Mouse (Mus musculus): ENCODE results near the gene Mcat.

Gene Mcat

GRCm38 (mm10) chr15:83576651-83577050 is 13.1 kb upstream of the Mcat start:
- CTCF ChIA-PET, result no interaction called here

GRCm38 (mm10) chr15:83575543-83575942 is 12.0 kb upstream of the Mcat start:
- CTCF ChIA-PET, result no interaction called here

- CTCF ChIA-PET, result interaction anchor here (0.5 kb wide), 1 partner anchor 130 kb away, joined by 6 read pairs; no protein-coding TSS in a partner anchor
Measured at GRCm38 (mm10) chr15:83574731-83575351, 11.3 kb upstream of the Mcat start.

- CTCF ChIA-PET, result no interaction called here
Measured at GRCm38 (mm10) chr15:83573606-83574005, 10.0 kb upstream of the Mcat start.

- CTCF ChIA-PET, result no interaction called here
Measured at GRCm38 (mm10) chr15:83572132-83572531, 8.5 kb upstream of the Mcat start.

- CTCF ChIA-PET, result no interaction called here
Measured at GRCm38 (mm10) chr15:83571636-83572035, 8.0 kb upstream of the Mcat start.

GRCm38 (mm10) chr15:83570641-83571040 is 7.1 kb upstream of the Mcat start:
- CTCF ChIA-PET, result no interaction called here

- CTCF ChIA-PET, result no interaction called here
Measured at GRCm38 (mm10) chr15:83569682-83570081, 6.1 kb upstream of the Mcat start.

GRCm38 (mm10) chr15:83568544-83568943 is 5.0 kb upstream of the Mcat start:
- CTCF ChIA-PET, result no interaction called here

GRCm38 (mm10) chr15:83567728-83568127 is 4.1 kb upstream of the Mcat start:
- CTCF ChIA-PET, result no interaction called here

GRCm38 (mm10) chr15:83566006-83566405 is 2.4 kb upstream of the Mcat start:
- CTCF ChIA-PET, result no interaction called here

- CTCF ChIA-PET, result no interaction called here
Measured at GRCm38 (mm10) chr15:83565434-83565833, 1.8 kb upstream of the Mcat start.

GRCm38 (mm10) chr15:83563857-83564651 is 467 bp upstream of the Mcat start:
- CTCF ChIA-PET, result interaction anchor here (0.6 kb wide), 1 partner anchor 15 kb away, joined by 3 read pairs; no protein-coding TSS in a partner anchor

- CTCF ChIA-PET, result no interaction called here
Measured at GRCm38 (mm10) chr15:83562626-83563270, 839 bp downstream of the Mcat start.

GRCm38 (mm10) chr15:83560941-83561477 is 2.6 kb downstream of the Mcat start:
- CTCF ChIA-PET, result interaction anchor here (0.7 to 1.1 kb wide), 3 partner anchors 10 to 113 kb away, joined by 3 to 7 read pairs (median 3); no protein-coding TSS in a partner anchor

GRCm38 (mm10) chr15:83555161-83555974 is 8.2 kb downstream of the Mcat start:
- CTCF ChIA-PET, result interaction anchor here (0.6 to 1.1 kb wide), 3 partner anchors 7 to 43 kb away, joined by 3 to 4 read pairs (median 3); no protein-coding TSS in a partner anchor

GRCm38 (mm10) chr15:83553831-83554230 is 9.8 kb downstream of the Mcat start:
- CTCF ChIA-PET, result no interaction called here

- CTCF ChIA-PET, result interaction anchor here (1.1 kb wide), 1 partner anchor 10 kb away, joined by 3 read pairs; no protein-coding TSS in a partner anchor
Measured at GRCm38 (mm10) chr15:83550137-83550536, 13.4 kb downstream of the Mcat start.

- CTCF ChIA-PET, result no interaction called here
Measured at GRCm38 (mm10) chr15:83547144-83547543, 16.4 kb downstream of the Mcat start.

- CTCF ChIA-PET, result no interaction called here
Measured at GRCm38 (mm10) chr15:83546029-83546428, 17.6 kb downstream of the Mcat start.

- CTCF ChIA-PET, result no interaction called here
Measured at GRCm38 (mm10) chr15:83541647-83542287, 21.8 kb downstream of the Mcat start.

Measured in spleen, embryonic (tissue).